Mouse (Mus musculus) hindbrain, embryonic 11.5 days (tissue): Measurements from ENCODE around the gene Csnk1g2. TPM values are rescaled to one million over a fixed set of nuclear protein-coding genes. Genes with fewer than 3 reads are reported as not detected.

Experiments
- ATAC-seq: fragments of 200-750 bp; cut with Nextera tagmentation; 2 replicates; pipeline ENCODE4 v1.8.0; 2017; ENCODE audit warnings: mild to moderate bottlenecking, moderate TSS enrichment, moderate library complexity; ENCODE audit not compliant: low FRiP score
- DNase-seq: peaks from one replicate; pipeline ENCODE4 v3.0.0-alpha.2; 2015; ENCODE audit warnings: low spot score
- H3K27ac ChIP-seq: fragments of 300-500 bp; sonication (generic); 2 replicates; pipeline ENCODE4 v1.5.1; 2014; ENCODE audit warnings: mild to moderate bottlenecking, low read depth, low read length
- H3K27me3 ChIP-seq: fragments of 300-500 bp; sonication (generic); 2 replicates; pipeline ENCODE4 v1.6.1; 2014; ENCODE audit warnings: mild to moderate bottlenecking, low read length, moderate library complexity, mixed read lengths; ENCODE audit not compliant: control insufficient read depth, insufficient read depth
- H3K36me3 ChIP-seq: fragments of 300-500 bp; sonication (generic); 2 replicates; pipeline ENCODE4 v1.6.1; 2014; ENCODE audit warnings: mild to moderate bottlenecking, low read length, moderate library complexity, mixed read lengths; ENCODE audit not compliant: control insufficient read depth, insufficient read depth
- H3K4me1 ChIP-seq: fragments of 300-500 bp; sonication (generic); replicated peaks from 2 replicates; pipeline ENCODE4 v1.6.1; 2014; ENCODE audit warnings: low read length, mixed read lengths; ENCODE audit not compliant: control insufficient read depth, insufficient read depth
- H3K4me2 ChIP-seq: fragments of 300-500 bp; sonication (generic); replicated peaks from 2 replicates; pipeline ENCODE4 v1.6.1; 2014; ENCODE audit warnings: mild to moderate bottlenecking, low read depth, low read length
- H3K4me3 ChIP-seq: fragments of 300-500 bp; sonication (generic); 2 replicates; pipeline ENCODE4 v1.5.1; 2014; ENCODE audit warnings: low read depth, low read length
- H3K9ac ChIP-seq: fragments of 300-500 bp; sonication (generic); 2 replicates; pipeline ENCODE4 v1.6.1; 2014; ENCODE audit warnings: low read depth, low read length
- H3K9me3 ChIP-seq: fragments of 300-500 bp; sonication (generic); 2 replicates; pipeline ENCODE4 v1.6.1; 2016; ENCODE audit warnings: low read length; ENCODE audit not compliant: control insufficient read depth
- WGBS: fragments of 180-500 bp; shearing (Covaris S2); extraction: QIAGEN DNeasy Blood & Tissue Kit; methylation state at CpG from one replicate; pipeline ENCODE4 v1.1.7; 2014; 5-methylcytosine and 5-hydroxymethylcytosine counted together
- polyA plus RNA-seq: library from polyadenylated mRNA; unstranded; fragments of >200 nt; fragmentation: Nextera tagmentation; extraction: Ambion mirVana; gene quantifications from 2 replicates; pipeline ENCODE4 v1.2.1, GENCODE M21; 2014

Csnk1g2 gene
- polyA plus RNA-seq, 1 experiment from 2014 or later, result 71.1 TPM

DNA sequence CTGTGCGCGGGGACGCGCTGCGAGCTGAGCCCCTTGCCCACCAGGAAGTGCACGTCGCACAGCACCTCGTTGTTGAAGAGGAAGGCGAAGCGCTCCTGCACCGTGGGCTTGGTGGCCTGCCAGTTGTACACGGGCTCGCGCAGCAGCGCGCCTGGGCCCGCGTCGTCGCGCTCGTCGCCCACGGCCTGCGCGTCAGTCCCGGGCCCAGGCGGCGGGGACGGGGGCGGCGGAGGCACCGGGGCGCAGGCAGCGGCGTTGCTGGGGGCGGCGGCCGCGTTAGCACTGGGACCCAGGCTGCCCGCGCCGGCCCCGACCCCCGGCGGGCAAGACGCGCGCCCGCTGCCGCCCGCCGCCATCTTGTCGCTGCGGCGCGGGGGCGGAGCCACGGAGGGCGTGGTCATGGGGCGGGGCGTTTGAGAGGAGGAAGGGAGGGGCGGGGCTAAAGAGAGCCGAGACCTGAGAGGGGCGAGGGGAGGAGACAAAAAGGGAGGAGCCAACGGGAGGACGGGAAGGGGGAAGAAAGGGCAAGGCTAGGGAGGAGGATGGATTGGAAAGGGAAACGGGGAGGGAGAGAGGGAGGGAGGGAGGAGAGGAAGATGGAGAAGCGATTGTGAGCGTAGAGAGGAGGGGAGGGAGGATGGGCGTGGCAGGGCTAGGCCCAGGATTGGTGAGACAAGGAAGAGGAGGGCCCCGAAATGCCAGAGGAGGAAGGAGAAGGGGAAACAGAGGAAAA is 33.7 kb downstream of the Csnk1g2 start:
- Histone ChIP-seq H3K9me3 (no peaks in the 10 kb centered on the region), H3K36me3 (no peaks in the 10 kb centered on the region), H3K27me3 (no peaks in the 10 kb centered on the region), H3K27ac (peak overlapping the region; percentile 80), H3K9ac (peak overlapping the region; percentile 95), H3K4me1 (peaks cover 8% of the 10 kb centered on the region; the same call in 1 of the 2 replicates), H3K4me2 (peak overlapping the region; percentile 91), H3K4me3 (peak overlapping the region; percentile 93)
- DNase-seq (peak; percentile 100), ATAC-seq (peak; percentile 84)
- under 1% methylated on average over 67 of the region's 72 CpGs for WGBS

DNA sequence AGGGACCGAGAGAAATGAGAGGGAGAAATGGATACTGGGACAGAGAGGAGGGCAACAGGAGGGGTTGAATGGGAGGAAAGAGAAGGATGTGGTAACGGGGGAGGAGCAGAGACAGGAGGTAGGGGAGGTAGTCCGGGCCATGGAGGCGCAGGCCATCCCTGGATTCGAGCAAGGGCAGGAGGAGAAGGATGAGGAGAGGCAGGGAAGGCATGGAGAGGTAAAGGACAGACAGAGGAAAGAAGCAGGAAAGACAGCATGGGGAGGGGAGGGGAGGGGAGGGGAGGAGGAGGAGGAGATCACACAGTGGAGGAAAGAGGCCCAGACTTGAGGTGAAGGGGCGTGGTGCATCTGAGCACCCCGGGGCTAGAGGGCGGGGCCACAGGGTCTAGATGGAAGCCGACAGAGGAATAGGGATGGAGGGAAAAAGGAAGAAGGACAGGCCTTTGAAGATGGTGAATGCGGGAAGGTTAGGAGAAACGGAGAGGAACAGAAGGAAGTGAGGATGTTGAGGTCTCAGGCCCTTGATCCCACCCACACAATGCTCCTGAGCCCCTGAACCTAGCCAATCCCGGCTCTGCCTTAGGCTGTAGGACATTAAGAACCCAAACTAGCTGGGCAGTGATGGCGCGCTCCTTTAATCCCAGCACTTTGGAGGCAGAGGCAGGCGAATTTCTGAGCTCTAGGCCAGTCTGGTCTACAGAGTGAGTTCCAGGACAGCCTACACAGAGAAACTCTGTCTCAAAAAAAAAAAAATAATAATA is 34.4 kb downstream of the Csnk1g2 start, which contains the start of gene Btbd2:
Btbd2 (minus strand) TSS at position 209 of the 761 bp plus-strand sequence.
- H3K27me3 ChIP-seq, result no peaks in the 10 kb centered on the region
- peak within 1 kb of the TSS; percentile 95 for H3K9ac ChIP-seq
- no peaks in the 10 kb centered on the region for H3K9me3 ChIP-seq
- peak within 1 kb of the TSS; percentile 91 for H3K4me2 ChIP-seq
- H3K4me1 ChIP-seq, result peaks cover 8% of the 10 kb centered on the region; the same call in 1 of the 2 replicates
- H3K36me3 ChIP-seq, result no peaks in the 10 kb centered on the region
- 22% methylated on average over 14 of the region's 15 CpGs for WGBS
- peak within 1 kb of the TSS; percentile 93 for H3K4me3 ChIP-seq
- peak within 1 kb of the TSS; percentile 80 for H3K27ac ChIP-seq
- no peak for DNase-seq
- peak; percentile 52; the same call in 1 of the 2 replicates for ATAC-seq

DNA sequence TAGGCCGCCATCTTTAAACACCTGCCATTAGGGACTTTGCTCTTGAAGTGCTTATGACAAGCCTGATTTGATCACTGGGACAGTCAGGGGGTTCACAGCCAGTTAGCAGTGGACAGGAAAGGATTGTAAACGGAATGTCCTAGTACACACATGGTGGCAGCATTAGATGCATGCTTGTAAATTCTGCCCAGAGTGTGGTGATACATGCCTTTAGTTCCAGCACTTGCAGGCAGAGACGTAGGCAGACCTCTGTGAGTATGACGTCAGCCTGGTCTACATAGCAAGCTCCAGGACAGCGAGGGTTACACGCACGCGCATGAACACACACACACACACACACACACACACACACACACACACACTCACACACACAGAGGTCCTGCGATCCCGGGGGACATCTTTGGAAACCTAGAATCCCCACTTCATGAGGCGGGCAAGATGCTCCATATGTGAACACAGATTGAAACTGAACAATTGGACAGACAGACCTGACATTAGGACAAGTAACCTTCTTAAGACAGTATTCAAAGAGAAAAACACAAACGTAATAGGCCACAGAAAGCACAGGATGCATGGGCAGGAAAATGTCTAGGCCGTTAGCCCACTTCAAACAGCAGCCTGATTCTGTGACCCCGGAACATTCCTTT is 35.7 kb downstream of the Csnk1g2 start:
- ATAC-seq, result no peak
- DNase-seq, result no peak
- Histone ChIP-seq H3K27me3 (no peaks in the 10 kb centered on the region), H3K4me2 (no peak overlapping the region), H3K36me3 (no peaks in the 10 kb centered on the region), H3K9ac (no peak overlapping the region), H3K4me1 (peaks cover 8% of the 10 kb centered on the region; the same call in 1 of the 2 replicates), H3K9me3 (no peaks in the 10 kb centered on the region), H3K27ac (no peak overlapping the region), H3K4me3 (no peak overlapping the region)
- 90% methylated on average over 14 of the region's 14 CpGs for WGBS

DNA sequence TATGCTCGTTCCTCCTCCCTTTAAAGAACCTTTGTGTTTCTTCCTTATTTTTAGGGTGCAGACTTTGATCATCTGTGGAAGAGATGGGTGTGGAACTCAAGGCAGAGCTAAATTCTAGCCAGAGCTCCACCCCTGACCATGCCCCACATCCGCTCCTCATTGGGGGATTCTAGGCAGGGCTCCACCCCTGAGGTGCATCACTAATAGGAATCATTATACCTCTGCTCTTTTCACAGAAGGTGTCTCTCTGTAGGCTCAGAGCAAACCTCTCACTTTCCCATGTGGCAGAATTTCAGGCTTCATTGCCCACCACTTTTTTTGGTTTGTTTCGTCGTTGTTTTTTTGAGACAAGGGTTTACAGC is 36.2 kb downstream of the Csnk1g2 start:
- no peak for ATAC-seq
- H3K27ac ChIP-seq, result no peak overlapping the region

DNA sequence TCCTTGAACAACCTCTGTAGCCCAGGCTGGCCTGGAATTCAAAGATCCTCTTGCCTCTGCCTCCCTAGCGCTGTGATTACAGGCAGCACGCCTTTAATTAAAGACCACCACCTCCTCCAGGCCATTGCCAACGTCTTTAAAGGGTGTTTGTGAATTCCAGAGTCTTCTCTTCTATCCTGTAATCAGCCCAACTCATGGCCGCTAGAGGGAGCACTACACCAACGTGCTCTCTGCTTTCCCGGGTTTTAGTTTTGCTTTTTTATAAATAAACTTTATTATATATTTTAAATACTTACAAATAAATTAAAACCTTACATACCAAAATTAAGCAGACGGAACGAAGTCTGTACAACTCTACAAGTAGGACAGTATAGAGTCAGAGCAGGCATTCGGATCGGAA is 36.6 kb downstream of the Csnk1g2 start:
- Histone ChIP-seq H3K27ac (no peak overlapping the region), H3K4me2 (no peak overlapping the region), H3K36me3 (no peaks in the 10 kb centered on the region), H3K9me3 (no peaks in the 10 kb centered on the region), H3K9ac (no peak overlapping the region), H3K4me3 (no peak overlapping the region), H3K4me1 (peaks cover 8% of the 10 kb centered on the region; the same call in 1 of the 2 replicates), H3K27me3 (no peaks in the 10 kb centered on the region)
- ATAC-seq, result no peak
- WGBS, result 18% methylated on average over 10 of the region's 10 CpGs
- DNase-seq, result peak; percentile 86

More for the DNA sequence above, 36.2 kb downstream of the Csnk1g2 start:
- H3K9ac ChIP-seq, result no peak overlapping the region
- H3K4me3 ChIP-seq, result no peak overlapping the region
- H3K4me2 ChIP-seq, result no peak overlapping the region
- peaks cover 8% of the 10 kb centered on the region; the same call in 1 of the 2 replicates for H3K4me1 ChIP-seq
- no peak for DNase-seq
- H3K27me3 ChIP-seq, result no peaks in the 10 kb centered on the region
- H3K36me3 ChIP-seq, result no peaks in the 10 kb centered on the region
- 72% methylated on average over 4 of the region's 4 CpGs for WGBS
- H3K9me3 ChIP-seq, result no peaks in the 10 kb centered on the region

DNA sequence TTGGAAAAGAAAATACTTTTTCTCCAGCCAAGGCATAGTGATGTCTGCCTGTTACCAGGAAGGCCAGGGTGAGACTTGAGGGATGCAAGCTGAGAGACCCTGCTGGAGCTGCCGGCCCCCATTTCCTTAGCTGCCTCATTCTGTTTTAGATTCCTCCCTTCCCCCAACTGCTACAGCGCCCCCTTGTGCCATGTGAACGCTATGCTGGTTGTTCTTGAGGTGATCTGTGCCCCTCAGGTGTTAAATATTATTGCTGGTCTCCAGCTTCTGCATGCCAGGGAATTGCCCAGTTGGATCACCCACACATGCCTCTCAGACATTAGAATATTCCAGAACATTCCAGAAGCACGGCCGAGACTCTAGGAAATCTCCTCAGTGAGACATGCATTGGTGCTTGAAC is 38.5 kb downstream of the Csnk1g2 start:
- Histone ChIP-seq H3K4me2 (no peak overlapping the region), H3K27me3 (no peaks in the 10 kb centered on the region), H3K4me3 (no peak overlapping the region), H3K4me1 (no peaks in the 10 kb centered on the region), H3K9me3 (no peaks in the 10 kb centered on the region), H3K9ac (no peak overlapping the region), H3K27ac (no peak overlapping the region), H3K36me3 (no peaks in the 10 kb centered on the region)
- DNase-seq (peak; percentile 69), ATAC-seq (no peak)
- WGBS, result 36% methylated on average over 5 of the region's 5 CpGs

DNA sequence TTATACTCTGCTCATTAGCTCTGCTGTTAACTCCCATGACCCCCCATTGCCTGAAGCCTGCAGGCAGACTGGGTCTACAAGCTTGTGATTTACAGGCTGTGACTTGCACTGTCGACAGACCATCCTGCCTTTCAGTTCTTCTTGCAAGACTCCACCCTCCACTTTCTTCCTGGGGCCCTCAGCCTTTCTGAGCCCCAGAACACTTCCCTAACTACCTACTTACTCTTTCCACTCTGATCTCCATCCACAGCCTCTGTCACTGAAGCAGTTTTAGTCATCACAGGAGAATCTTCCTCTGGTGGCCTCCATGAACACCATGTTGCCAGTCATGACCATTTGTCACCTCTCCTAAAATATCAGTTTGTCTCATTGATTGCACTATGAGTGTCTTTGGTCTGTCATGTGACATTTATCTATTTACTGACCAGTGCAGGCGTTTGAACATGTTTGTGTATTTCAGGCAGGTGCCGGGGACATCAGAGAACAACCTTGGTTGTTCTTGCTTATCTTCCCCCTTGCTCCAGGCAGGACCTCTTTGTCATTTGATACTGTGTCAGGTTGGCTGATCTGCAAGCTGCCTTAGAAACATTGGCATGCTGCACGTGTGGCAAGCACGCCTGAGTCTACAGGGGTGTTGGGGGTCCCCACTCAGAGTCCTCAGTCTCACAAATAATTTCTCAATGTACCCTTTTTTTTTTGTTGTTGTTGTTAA is 41.0 kb downstream of the Csnk1g2 start:
- no peak for DNase-seq
- H3K4me1 ChIP-seq, result no peaks in the 10 kb centered on the region
- H3K9me3 ChIP-seq, result no peaks in the 10 kb centered on the region
- H3K4me2 ChIP-seq, result no peak overlapping the region
- 69% methylated on average over 5 of the region's 5 CpGs for WGBS
- H3K4me3 ChIP-seq, result no peak overlapping the region
- no peak overlapping the region for H3K9ac ChIP-seq
- no peak for ATAC-seq
- H3K27ac ChIP-seq, result no peak overlapping the region
- no peaks in the 10 kb centered on the region for H3K27me3 ChIP-seq
- peaks cover 9% of the 10 kb centered on the region; the same call in 1 of the 2 replicates for H3K36me3 ChIP-seq
